Mouse (Mus musculus) midbrain, embryonic 14.5 days (tissue): ENCODE measurements around the gene Nptxr. TPM values are rescaled to one million over a fixed set of nuclear protein-coding genes. Genes with fewer than 3 reads are reported as not detected.

Source experiments
- ATAC-seq: fragments of 200-750 bp; cut with Nextera tagmentation; 2 replicates; pipeline ENCODE4 v1.8.0; 2017; ENCODE audit warnings: moderate number of reproducible peaks, moderate library complexity; ENCODE audit not compliant: low FRiP score, low TSS enrichment
- DNase-seq: peaks from one replicate; pipeline ENCODE4 v3.0.0-alpha.2; 2015
- H3K27ac ChIP-seq: fragments of 300-500 bp; sonication (generic); replicated peaks from 2 replicates; pipeline ENCODE4 v1.5.1; 2014; ENCODE audit warnings: mild to moderate bottlenecking, low read depth, low read length, moderate library complexity
- H3K27me3 ChIP-seq: fragments of 300-500 bp; sonication (generic); 2 replicates; pipeline ENCODE4 v1.6.1; 2014; ENCODE audit warnings: low read length, control low read depth, mixed read lengths; ENCODE audit not compliant: control insufficient read depth, insufficient read depth
- H3K36me3 ChIP-seq: fragments of 300-500 bp; sonication (generic); 2 replicates; pipeline ENCODE4 v1.6.1; 2014; ENCODE audit warnings: low read length, control low read depth; ENCODE audit not compliant: control insufficient read depth, insufficient read depth
- H3K4me1 ChIP-seq: fragments of 300-500 bp; sonication (generic); 2 replicates; pipeline ENCODE4 v1.6.1; 2014; ENCODE audit warnings: mild to moderate bottlenecking, antibody characterized with exemption, low read length, control low read depth; ENCODE audit not compliant: control insufficient read depth, insufficient read depth
- H3K4me2 ChIP-seq: fragments of 300-500 bp; sonication (generic); 2 replicates; pipeline ENCODE4 v1.6.1; 2014; ENCODE audit warnings: mild to moderate bottlenecking, low read length, moderate library complexity
- H3K4me3 ChIP-seq: fragments of 300-500 bp; sonication (generic); replicated peaks from 2 replicates; pipeline ENCODE4 v1.5.1; 2014; ENCODE audit warnings: low read depth, low read length
- H3K9ac ChIP-seq: fragments of 300-500 bp; sonication (generic); replicated peaks from 2 replicates; pipeline ENCODE4 v1.6.1; 2014; ENCODE audit warnings: mild to moderate bottlenecking, low read length, moderate library complexity
- H3K9me3 ChIP-seq: fragments of 300-500 bp; sonication (generic); 2 replicates; pipeline ENCODE4 v1.6.1; 2016; ENCODE audit warnings: low read length, control low read depth, mixed read lengths; ENCODE audit not compliant: control insufficient read depth
- WGBS: fragments of 180-500 bp; shearing (Covaris S2); extraction: QIAGEN DNeasy Blood & Tissue Kit; methylation state at CpG from one replicate; pipeline ENCODE4 v1.1.7; 2014; 5-methylcytosine and 5-hydroxymethylcytosine counted together
- polyA plus RNA-seq: library from polyadenylated mRNA; unstranded; fragments of >200 nt; fragmentation: Nextera tagmentation; extraction: Ambion mirVana; gene quantifications from 2 replicates; pipeline ENCODE4 v1.2.1, GENCODE M21; 2014

The Nptxr gene
- polyA plus RNA-seq, 1 experiment from 2014 or later = 17.8 TPM

DNA sequence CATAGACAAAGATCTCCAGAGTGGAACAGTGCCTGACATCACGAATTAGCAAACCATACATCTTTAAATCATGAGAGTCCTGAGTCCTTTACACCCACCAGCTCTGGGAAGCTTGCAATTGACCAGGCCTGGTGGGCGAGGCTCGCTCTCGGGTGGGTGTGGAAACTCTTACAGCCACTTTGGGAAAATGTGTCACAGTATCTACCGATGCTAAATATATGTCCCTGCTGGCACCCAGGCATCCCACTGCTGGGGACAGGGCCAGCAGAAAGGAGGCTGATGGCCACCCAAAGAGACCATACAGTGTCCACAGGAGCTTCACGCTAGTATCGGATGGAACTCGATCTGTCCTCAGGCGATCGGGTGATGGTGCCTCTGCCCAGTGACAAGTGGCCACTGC, 6.0 kb downstream of the Nptxr start:
- Histone ChIP-seq H3K4me3 (no peak overlapping the region), H3K4me1 (peaks cover 5% of the 10 kb centered on the region; the same call in 1 of the 2 replicates), H3K4me2 (no peak overlapping the region), H3K9me3 (no peaks in the 10 kb centered on the region), H3K36me3 (no peaks in the 10 kb centered on the region), H3K9ac (no peak overlapping the region), H3K27me3 (peaks cover 19% of the 10 kb centered on the region), H3K27ac (no peak overlapping the region)
- WGBS = 82% methylated on average over 10 of the region's 10 CpGs
- no peak for ATAC-seq
- no peak for DNase-seq

DNA sequence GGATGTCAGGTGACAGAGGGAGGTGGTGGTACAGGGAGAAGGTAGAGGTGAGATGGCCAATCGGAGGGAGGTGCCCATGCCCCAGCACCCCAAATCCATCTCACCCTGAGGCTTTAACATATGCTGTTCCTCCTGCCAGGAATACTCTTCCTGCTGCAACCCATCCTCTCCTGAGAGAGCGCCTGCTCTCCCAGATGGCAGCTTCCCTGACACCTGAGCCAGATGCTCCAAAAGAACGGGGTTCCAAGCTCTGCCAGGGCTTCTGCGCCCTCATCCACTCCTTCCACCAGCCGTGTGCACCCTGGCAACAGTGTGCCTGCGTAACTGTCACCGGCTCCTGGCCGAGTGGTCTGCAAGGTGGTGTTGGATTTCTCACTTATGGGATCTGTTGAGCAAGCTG, 6.9 kb downstream of the Nptxr start:
- Histone ChIP-seq H3K9me3 (no peaks in the 10 kb centered on the region), H3K27me3 (peaks cover 10% of the 10 kb centered on the region; the same call in 1 of the 2 replicates), H3K9ac (no peak overlapping the region), H3K4me2 (no peak overlapping the region), H3K4me1 (no peaks in the 10 kb centered on the region), H3K27ac (no peak overlapping the region), H3K36me3 (no peaks in the 10 kb centered on the region), H3K4me3 (no peak overlapping the region)
- 86% methylated on average over 8 of the region's 8 CpGs for WGBS
- DNase-seq = no peak
- no peak for ATAC-seq

DNA sequence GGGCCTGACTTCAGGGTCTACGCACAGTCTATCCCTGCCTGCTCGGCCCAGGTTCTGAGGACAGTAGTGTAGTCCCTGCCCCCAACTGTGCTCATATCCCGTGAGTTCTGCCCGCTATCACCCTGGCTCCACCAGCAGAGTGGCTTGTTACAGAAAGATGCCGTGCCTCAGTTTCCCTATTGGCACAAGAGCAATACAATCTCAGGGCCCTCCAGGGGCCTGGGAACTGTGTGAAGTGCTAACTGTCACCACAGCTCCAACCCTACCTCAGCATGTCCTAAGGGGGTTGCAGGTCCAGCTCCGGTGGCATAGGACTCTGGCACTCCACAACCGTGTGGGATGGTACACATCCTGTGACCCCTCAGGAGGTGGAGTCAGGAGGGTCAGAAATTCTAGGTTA, 7.5 kb downstream of the Nptxr start:
- ATAC-seq = no peak
- no peak overlapping the region for H3K9ac ChIP-seq
- no peaks in the 10 kb centered on the region for H3K36me3 ChIP-seq
- WGBS = 84% methylated on average over 7 of the region's 7 CpGs
- H3K27me3 ChIP-seq = peaks cover 5% of the 10 kb centered on the region; the same call in 1 of the 2 replicates
- H3K4me1 ChIP-seq = no peaks in the 10 kb centered on the region
- no peak overlapping the region for H3K4me3 ChIP-seq
- H3K9me3 ChIP-seq = no peaks in the 10 kb centered on the region
- DNase-seq = no peak
- no peak overlapping the region for H3K4me2 ChIP-seq
- no peak overlapping the region for H3K27ac ChIP-seq

DNA sequence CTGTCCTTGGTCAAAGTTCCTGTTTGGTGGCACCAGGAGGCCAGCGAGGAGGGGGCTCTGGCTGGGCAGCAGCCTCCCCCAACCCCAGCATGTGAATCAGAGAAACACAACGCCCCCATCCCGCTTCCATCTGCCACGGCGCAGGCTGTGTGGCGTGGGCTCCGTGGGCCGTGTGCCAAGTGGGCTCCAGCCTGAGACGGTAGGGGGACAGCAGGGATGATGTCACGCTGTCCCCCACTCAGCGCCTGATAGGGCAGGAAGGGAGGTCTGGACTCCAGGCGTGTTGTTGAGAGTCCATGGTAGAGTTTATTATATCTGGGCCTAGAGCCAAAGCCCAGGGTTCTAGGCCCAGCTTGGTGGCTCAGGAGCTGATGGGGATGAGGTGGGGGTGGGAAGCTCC, 8.3 kb downstream of the Nptxr start:
- no peak overlapping the region for H3K4me3 ChIP-seq
- 82% methylated on average over 12 of the region's 12 CpGs for WGBS
- H3K9me3 ChIP-seq = no peaks in the 10 kb centered on the region
- DNase-seq (no peak), ATAC-seq (no peak)
- no peak overlapping the region for H3K9ac ChIP-seq
- H3K4me1 ChIP-seq = no peaks in the 10 kb centered on the region
- no peak overlapping the region for H3K27ac ChIP-seq
- no peak overlapping the region for H3K4me2 ChIP-seq
- H3K36me3 ChIP-seq = no peaks in the 10 kb centered on the region
- H3K27me3 ChIP-seq = no peaks in the 10 kb centered on the region

DNA sequence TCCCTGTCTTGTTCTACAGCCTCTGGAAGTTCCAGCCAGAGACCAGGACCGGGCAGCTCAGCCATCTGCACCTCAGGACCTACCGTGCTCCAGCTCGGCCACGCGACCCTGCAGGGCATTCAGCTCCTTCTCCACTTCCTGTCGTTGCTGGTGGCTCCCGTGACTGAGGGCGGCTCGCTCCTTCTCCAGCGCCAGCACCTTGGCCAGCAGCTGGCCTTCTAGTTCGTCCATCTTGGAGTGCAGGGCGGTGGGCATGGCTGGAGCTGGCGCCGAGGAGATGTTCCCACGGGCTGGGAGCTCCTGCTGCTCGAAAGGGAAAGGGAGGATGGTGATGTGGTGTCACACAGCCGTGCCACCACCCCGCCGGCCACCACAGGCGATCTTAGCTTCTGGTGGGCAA, 10.4 kb downstream of the Nptxr start:
- WGBS = 33% methylated on average over 20 of the region's 20 CpGs
- ATAC-seq (no peak), DNase-seq (no peak)
- Histone ChIP-seq H3K27me3 (no peaks in the 10 kb centered on the region), H3K27ac (no peak overlapping the region), H3K36me3 (peaks cover 7% of the 10 kb centered on the region; the same call in 1 of the 2 replicates), H3K9ac (no peak overlapping the region), H3K4me1 (no peaks in the 10 kb centered on the region), H3K9me3 (no peaks in the 10 kb centered on the region), H3K4me2 (no peak overlapping the region), H3K4me3 (no peak overlapping the region)

DNA sequence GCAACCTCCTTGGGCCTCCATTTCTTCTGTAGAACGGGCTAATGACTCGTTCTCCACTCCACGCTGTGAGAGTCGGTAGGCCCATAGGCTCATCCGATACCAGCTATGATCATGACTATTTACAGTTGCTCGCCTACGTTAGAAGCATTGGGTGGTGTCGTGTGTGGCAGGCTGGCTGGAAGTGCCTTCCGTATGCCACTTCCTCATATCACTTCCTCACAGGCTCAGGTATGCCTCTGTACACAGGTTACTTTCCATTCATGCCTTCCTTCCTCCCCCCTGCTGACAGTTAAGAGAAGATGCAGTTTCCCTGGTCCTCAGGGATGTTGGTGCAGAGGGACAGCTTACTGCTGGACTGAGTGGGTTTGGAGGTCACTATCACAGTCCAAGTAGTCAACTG, 11.5 kb downstream of the Nptxr start:
- Histone ChIP-seq H3K9ac (no peak overlapping the region), H3K36me3 (peaks cover 7% of the 10 kb centered on the region; the same call in 1 of the 2 replicates), H3K27ac (no peak overlapping the region), H3K9me3 (no peaks in the 10 kb centered on the region), H3K27me3 (no peaks in the 10 kb centered on the region), H3K4me1 (peaks cover 2% of the 10 kb centered on the region), H3K4me2 (no peak overlapping the region), H3K4me3 (no peak overlapping the region)
- no peak for ATAC-seq
- no peak for DNase-seq
- WGBS = 92% methylated on average over 9 of the region's 9 CpGs

DNA sequence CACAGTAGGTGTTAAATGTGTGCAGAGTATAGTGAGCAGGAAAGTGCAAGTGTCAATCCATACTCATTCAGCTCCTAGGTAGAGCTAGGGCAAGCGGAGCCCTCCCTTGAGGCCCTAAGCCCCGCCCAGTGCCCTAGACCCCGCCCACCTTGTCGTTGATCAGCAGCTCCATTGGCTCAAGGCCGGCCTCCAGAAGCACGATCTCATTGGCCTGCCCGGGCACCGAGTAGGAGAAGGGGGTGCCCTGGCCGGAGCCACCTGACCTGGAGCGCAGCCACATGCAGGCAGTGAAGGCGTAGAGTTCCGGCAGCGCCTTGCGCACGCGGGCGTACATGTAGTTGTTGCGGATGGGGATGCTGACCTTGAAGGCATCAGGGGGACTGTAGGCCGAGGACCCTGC, 12.1 kb downstream of the Nptxr start:
- Histone ChIP-seq H3K27ac (no peak overlapping the region), H3K4me2 (no peak overlapping the region), H3K9me3 (no peaks in the 10 kb centered on the region), H3K9ac (no peak overlapping the region), H3K4me3 (no peak overlapping the region), H3K4me1 (peaks cover 8% of the 10 kb centered on the region), H3K27me3 (no peaks in the 10 kb centered on the region), H3K36me3 (peaks cover 7% of the 10 kb centered on the region; the same call in 1 of the 2 replicates)
- ATAC-seq (no peak), DNase-seq (peak; percentile 33)
- WGBS = 21% methylated on average over 19 of the region's 19 CpGs

DNA sequence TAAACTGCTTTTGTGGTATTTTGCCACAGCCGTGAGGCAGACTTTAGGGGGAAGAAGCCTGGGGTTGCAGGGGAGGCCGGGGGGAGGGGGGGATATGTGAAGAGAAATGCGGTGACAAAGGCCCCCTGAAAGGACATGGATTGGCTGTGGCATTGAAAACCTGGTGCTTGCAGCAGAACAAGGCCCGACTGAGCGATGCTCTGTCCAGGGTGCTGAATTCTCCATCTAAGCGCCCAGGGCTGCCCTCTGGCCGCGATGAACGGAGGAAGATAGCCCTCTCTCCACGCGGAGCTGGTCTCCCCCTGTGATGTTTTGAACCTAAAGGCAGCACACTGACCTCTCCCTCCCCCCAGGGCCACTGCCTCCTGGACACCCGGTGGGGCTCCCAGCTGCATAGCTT, 13.1 kb downstream of the Nptxr start:
- Histone ChIP-seq H3K4me3 (no peak overlapping the region), H3K4me2 (no peak overlapping the region), H3K4me1 (peaks cover 14% of the 10 kb centered on the region), H3K9me3 (no peaks in the 10 kb centered on the region), H3K27ac (no peak overlapping the region), H3K36me3 (peaks cover 7% of the 10 kb centered on the region; the same call in 1 of the 2 replicates), H3K9ac (no peak overlapping the region), H3K27me3 (no peaks in the 10 kb centered on the region)
- WGBS = 4% methylated on average over 12 of the region's 12 CpGs
- ATAC-seq (no peak), DNase-seq (peak; percentile 68)

DNA sequence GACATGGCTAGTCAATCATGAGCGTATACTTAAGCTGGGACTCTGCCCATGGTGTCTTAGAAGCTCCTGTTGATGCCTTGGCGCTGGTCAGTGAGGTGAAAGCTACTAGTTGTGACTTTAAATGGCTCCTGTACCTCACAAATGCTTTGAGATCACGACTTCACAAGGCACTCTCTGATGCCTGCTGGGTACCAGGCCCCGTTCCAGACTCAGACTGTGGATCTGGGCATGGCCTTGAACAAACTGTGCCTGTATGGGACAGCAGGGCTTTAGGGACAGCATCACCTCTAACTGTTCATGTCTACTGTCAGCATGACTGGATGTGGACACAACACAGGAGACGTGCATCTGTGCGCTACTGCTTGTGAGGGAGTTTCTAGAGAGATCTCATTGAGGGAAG, 13.7 kb downstream of the Nptxr start:
- DNase-seq = no peak
- WGBS = 86% methylated on average over 6 of the region's 6 CpGs
- no peak overlapping the region for H3K4me2 ChIP-seq

More for the DNA sequence above, 13.7 kb downstream of the Nptxr start:
- peaks cover 7% of the 10 kb centered on the region; the same call in 1 of the 2 replicates for H3K36me3 ChIP-seq
- H3K9me3 ChIP-seq = no peaks in the 10 kb centered on the region
- no peak for ATAC-seq
- no peak overlapping the region for H3K4me3 ChIP-seq
- no peaks in the 10 kb centered on the region for H3K27me3 ChIP-seq
- no peak overlapping the region for H3K27ac ChIP-seq
- H3K9ac ChIP-seq = no peak overlapping the region
- peaks cover 14% of the 10 kb centered on the region for H3K4me1 ChIP-seq
